Mouse (Mus musculus) G1E (cell line): Measurements from ENCODE around the gene Slc9a8. TPM values are rescaled to one million over a fixed set of nuclear protein-coding genes. Genes with fewer than 3 reads are reported as not detected.

ENCODE experiments used
- ATAC-seq: 2 replicates; pipeline ENCODE4 v1.8.0; 2016; ENCODE audit warnings: mild to moderate bottlenecking; ENCODE audit not compliant: insufficient number of reproducible peaks, poor library complexity, low FRiP score, severe bottlenecking; ENCODE audit errors: extremely low read depth
- DNase-seq: peaks from one replicate; pipeline ENCODE4 v3.0.0; 2012; ENCODE audit warnings: low spot score
- H3K27me3 ChIP-seq: 2 replicates; pipeline ENCODE4 v1.6.1; 2012; ENCODE audit warnings: mild to moderate bottlenecking, low read length, inconsistent platforms; ENCODE audit not compliant: insufficient read depth
- H3K36me3 ChIP-seq: replicated peaks from 2 replicates; pipeline ENCODE3; 2012; ENCODE audit warnings: mild to moderate bottlenecking, inconsistent platforms
- H3K4me1 ChIP-seq: 2 replicates; pipeline ENCODE4 v1.6.1; 2012; ENCODE audit warnings: low read depth, low read length, inconsistent platforms, mixed read lengths; ENCODE audit not compliant: insufficient read depth
- H3K4me3 ChIP-seq: 2 replicates; pipeline ENCODE4 v1.5.1; 2012; ENCODE audit warnings: low read depth, mild to moderate bottlenecking, inconsistent platforms, low read length, moderate library complexity, mixed read lengths
- H3K9me3 ChIP-seq: replicated peaks from 2 replicates; pipeline ENCODE4 v1.6.1; 2012; ENCODE audit warnings: inconsistent platforms
- CTCF ChIP-seq: IDR thresholded peaks from 2 replicates; pipeline ENCODE4 v1.5.1; 2012; ENCODE audit warnings: low read depth, low read length, inconsistent platforms, mixed read lengths
- GATA1 ChIP-seq: IDR thresholded peaks from 2 replicates; pipeline ENCODE4 v1.6.1; 2012; ENCODE audit warnings: borderline replicate concordance, low read length, inconsistent platforms, mixed read lengths
- GATA2 ChIP-seq: IDR thresholded peaks from 2 replicates; pipeline ENCODE4 v1.6.1; 2012; ENCODE audit warnings: low read depth, low read length, inconsistent platforms, borderline replicate concordance
- POLR2AphosphoS5 ChIP-seq: IDR thresholded peaks from 2 replicates; pipeline ENCODE4 v1.6.1; 2012; ENCODE audit warnings: low read depth, low read length, inconsistent platforms; ENCODE audit not compliant: insufficient replicate concordance
- TAL1 ChIP-seq: conservative IDR thresholded peaks from 2 replicates; pipeline ENCODE4 v1.6.1; 2012; ENCODE audit warnings: low read depth, low read length, inconsistent platforms, mixed read lengths
- polyA plus RNA-seq: library from polyadenylated mRNA; stranded (reverse); fragments of >175 nt; gene quantifications from 2 replicates; pipeline ENCODE4 v1.2.3, GENCODE M21; 2012
- total RNA-seq, 2 experiments: library from RNA; stranded (forward) in 1 of 2; stranded (reverse) in 1 of 2; fragments of 200-1000 nt in 1 of 2; fragments of >200 nt in 1 of 2; fragmentation: Nextera tagmentation in 1 of 2; gene quantifications; 2 replicates each; pipeline ENCODE4 v1.2.3; 2014 to 2017

Gene Slc9a8
- total and polyA plus RNA-seq, 3 experiments, result 13.2 to 90.4 (median 24.4) TPM

DNA sequence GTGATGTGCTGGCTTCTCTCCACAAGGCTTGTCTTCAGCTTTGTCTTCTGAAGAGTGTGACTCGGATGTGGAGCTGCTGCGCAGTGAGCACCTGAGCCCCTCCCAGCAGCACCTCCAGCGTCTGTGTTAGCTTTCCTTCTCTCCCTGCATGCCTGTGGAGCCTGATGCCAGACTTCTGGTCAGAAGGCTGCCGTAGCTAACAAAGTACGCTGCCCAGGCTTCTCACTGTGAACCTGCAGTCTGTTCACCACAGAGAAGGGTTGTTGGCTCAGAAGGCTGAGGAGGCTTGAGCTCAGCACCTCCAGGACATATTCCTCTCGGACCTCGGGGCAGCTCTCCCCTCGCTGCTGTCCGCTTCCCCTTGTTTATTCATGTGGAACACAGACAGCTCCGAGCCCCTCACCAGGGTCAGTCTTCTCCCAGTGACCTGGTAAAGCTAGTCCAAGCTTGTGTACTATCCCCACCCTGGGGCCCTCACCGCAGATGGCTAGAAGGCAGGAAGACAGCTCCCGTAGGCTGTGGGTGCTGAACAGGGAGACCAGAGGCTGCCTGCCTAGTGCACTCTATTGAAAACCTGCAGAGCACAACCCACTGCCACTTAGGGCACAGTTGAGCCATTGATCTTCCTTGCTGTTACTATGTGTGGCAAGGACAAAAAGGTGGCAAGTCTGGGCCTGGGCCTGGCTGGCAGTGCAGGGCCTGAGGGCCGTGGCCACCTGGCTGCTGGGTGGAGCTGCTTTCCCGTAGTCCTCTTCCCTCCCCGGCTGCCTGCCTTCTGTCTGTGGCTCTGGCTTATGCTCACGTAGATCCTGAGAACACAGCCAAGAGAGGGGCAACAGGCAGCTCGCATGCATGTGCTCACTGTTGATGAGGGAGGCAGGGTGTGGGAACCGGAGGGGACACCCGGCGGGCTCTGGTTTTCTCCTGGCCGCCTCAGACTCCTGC, 28.1 kb downstream of the Slc9a8 start:
- no peak for DNase-seq
- no peak for ATAC-seq
- H3K36me3 ChIP-seq, result peaks cover 88% of the 10 kb centered on the region
- no peaks in the 10 kb centered on the region for H3K27me3 ChIP-seq
- TF ChIP-seq TAL1 (no peak), GATA1 (no peak), POLR2AphosphoS5 (no peak), GATA2 (no peak)
- H3K9me3 ChIP-seq, result no peaks in the 10 kb centered on the region
- no peak overlapping the region for H3K4me3 ChIP-seq
- peaks cover 64% of the 10 kb centered on the region for H3K4me1 ChIP-seq

GRCm38 (mm10) chr2:167450647-167451046, 29.1 kb downstream of the Slc9a8 start:
- Histone ChIP-seq H3K4me1 (peaks cover 54% of the 10 kb centered on the region), H3K4me3 (peak overlapping the region; percentile 13; the same call in 1 of the 2 replicates), H3K36me3 (peaks cover 87% of the 10 kb centered on the region), H3K27me3 (no peaks in the 10 kb centered on the region), H3K9me3 (no peaks in the 10 kb centered on the region)
- no peak for TF ChIP-seq GATA1
- TF ChIP-seq CTCF, result no peak
- TF ChIP-seq GATA2, result no peak
- no peak for TF ChIP-seq POLR2AphosphoS5
- TF ChIP-seq TAL1, result no peak
- no peak for ATAC-seq
- DNase-seq, result no peak

DNA sequence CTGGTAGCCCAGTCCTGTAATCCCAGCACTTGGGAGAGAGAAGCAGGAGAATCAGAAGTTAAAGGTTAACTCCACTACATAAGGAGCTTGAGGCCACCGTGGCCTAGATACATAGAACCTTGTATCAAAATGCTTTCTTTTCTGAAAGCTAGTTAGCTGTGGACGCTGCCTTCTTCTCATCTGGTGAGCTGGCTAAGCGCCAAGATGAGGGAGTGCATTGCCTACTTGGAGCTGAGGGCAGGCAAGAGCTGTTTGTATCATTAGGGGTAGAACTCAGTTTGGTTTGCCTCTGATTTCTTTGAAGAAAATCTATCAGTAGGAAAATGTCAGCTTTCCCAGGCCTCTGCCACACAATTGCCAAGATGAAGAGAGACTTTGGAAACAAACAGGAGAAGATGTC, 32.3 kb downstream of the Slc9a8 start:
- ATAC-seq (no peak), DNase-seq (no peak)
- Histone ChIP-seq H3K27me3 (no peaks in the 10 kb centered on the region), H3K36me3 (peaks cover 92% of the 10 kb centered on the region), H3K9me3 (no peaks in the 10 kb centered on the region), H3K4me3 (no peak overlapping the region), H3K4me1 (peaks cover 25% of the 10 kb centered on the region)
- no peak for TF ChIP-seq GATA1
- no peak for TF ChIP-seq POLR2AphosphoS5
- TF ChIP-seq TAL1, result no peak
- TF ChIP-seq GATA2, result no peak
- no peak for TF ChIP-seq CTCF

DNA sequence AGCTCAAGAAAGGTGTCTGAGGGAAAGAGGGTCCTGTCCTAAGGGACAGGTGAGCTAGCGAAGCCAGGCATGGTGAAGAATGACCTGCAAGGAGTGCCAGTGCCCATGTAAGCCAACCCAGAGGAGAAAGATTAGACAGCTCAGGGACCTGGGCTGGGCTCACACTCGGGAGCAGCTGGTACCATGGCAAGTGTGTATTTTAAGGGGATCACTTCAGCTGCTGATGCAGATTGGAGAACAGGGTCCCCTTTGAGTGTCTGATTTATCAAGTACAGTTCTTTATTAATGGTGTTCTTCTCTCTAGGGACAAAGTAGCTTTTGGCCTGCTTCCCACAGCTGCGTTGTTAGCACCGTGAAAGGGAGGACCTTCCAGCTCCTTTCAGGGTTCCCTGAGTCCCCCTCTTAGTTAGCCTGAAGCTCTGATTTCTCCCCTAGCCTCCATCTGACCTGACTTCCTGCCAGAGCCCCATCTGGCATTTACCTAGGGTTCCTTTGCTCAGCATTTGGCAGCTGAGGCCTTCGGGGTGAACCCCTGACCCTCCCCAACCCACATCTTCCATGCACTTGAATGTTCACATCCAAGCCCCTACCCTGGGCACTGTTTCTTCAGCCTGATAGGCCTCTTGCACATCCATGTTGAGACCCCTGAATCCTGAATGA, 35.0 kb downstream of the Slc9a8 start:
- DNase-seq, result no peak
- H3K4me1 ChIP-seq, result peaks cover 19% of the 10 kb centered on the region
- no peak for TF ChIP-seq CTCF
- no peak for TF ChIP-seq POLR2AphosphoS5
- TF ChIP-seq GATA1, result no peak
- TF ChIP-seq GATA2, result no peak
- TF ChIP-seq TAL1, result no peak
- no peaks in the 10 kb centered on the region for H3K9me3 ChIP-seq
- ATAC-seq, result no peak
- no peaks in the 10 kb centered on the region for H3K27me3 ChIP-seq
- no peak overlapping the region for H3K4me3 ChIP-seq
- peaks cover 89% of the 10 kb centered on the region for H3K36me3 ChIP-seq

DNA sequence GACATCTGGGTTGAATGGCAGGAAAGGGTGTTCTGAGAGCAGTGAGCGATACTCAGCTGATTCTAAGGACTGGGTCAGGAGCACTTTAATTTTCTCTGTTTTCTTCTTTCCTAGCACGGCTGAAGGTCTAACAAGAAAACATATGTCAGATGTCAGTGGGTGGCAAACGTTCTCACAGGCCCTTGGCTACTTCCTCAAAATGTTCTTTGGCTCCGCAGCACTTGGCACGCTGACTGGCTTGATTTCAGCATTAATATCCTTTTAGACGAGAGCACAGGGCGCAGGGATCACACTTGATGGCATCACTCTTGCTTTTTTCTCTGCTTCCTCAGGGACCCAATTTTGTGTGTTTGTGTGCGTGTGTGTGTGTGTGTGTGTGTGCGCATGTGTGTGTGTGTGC, 35.7 kb downstream of the Slc9a8 start:
- Histone ChIP-seq H3K4me1 (peaks cover 24% of the 10 kb centered on the region), H3K9me3 (no peaks in the 10 kb centered on the region), H3K36me3 (peaks cover 92% of the 10 kb centered on the region), H3K4me3 (no peak overlapping the region), H3K27me3 (no peaks in the 10 kb centered on the region)
- no peak for DNase-seq
- TF ChIP-seq GATA2, result no peak
- no peak for TF ChIP-seq TAL1
- no peak for TF ChIP-seq POLR2AphosphoS5
- TF ChIP-seq CTCF, result no peak
- TF ChIP-seq GATA1, result no peak
- no peak for ATAC-seq

- Histone ChIP-seq H3K4me3 (no peak overlapping the region), H3K27me3 (no peaks in the 10 kb centered on the region), H3K36me3 (peaks cover 94% of the 10 kb centered on the region), H3K9me3 (no peaks in the 10 kb centered on the region), H3K4me1 (peaks cover 24% of the 10 kb centered on the region)
- no peak for ATAC-seq
- no peak for DNase-seq
- TF ChIP-seq GATA2 (no peak), CTCF (no peak), TAL1 (no peak), POLR2AphosphoS5 (no peak), GATA1 (no peak)
Observed at GRCm38 (mm10) chr2:167458548-167458947, 37.0 kb downstream of the Slc9a8 start.
